Mouse (Mus musculus) CH12.LX (cell line): Measurements from ENCODE around the gene Trim66. TPM values are rescaled to one million over a fixed set of nuclear protein-coding genes. Genes with fewer than 3 reads are reported as not detected.

ENCODE experiments used
- DNase-seq: peaks from one replicate; pipeline ENCODE4 v3.0.0-alpha.2; 2013; ENCODE audit errors: extremely low read depth
- H3K27ac ChIP-seq: 2 replicates; pipeline ENCODE4 v1.5.1; 2012; ENCODE audit warnings: low read depth, mild to moderate bottlenecking, control low read depth, moderate library complexity; ENCODE audit not compliant: insufficient read depth
- H3K27me3 ChIP-seq: replicated peaks from 2 replicates; pipeline ENCODE3; 2012; ENCODE audit warnings: inconsistent platforms
- H3K36me3 ChIP-seq, 2 experiments: replicated peaks in 1 of 2; 2 replicates each; pipeline versions ENCODE3 to v1.6.1; 2012; ENCODE audit warnings: inconsistent platforms in 1 of 2, low read length in 1 of 2, mild to moderate bottlenecking in 1 of 2, mixed read lengths in 1 of 2, moderate library complexity in 1 of 2; ENCODE audit not compliant: control insufficient read depth in 1 of 2, insufficient read depth in 1 of 2
- H3K4me1 ChIP-seq, 2 experiments: 2 replicates each; pipeline ENCODE4 v1.6.1; 2012; ENCODE audit warnings: inconsistent platforms in 1 of 2, moderate library complexity in 1 of 2; ENCODE audit not compliant: insufficient read depth in 2 of 2, control insufficient read depth in 1 of 2
- H3K4me2 ChIP-seq: 2 replicates; pipeline ENCODE4 v1.6.1; 2012; ENCODE audit warnings: low read depth, mild to moderate bottlenecking, control low read depth; ENCODE audit not compliant: poor library complexity, insufficient read depth, severe bottlenecking
- H3K4me3 ChIP-seq, 3 experiments: fragments of 150-350 bp in 1 of 3; sonication (generic) in 1 of 3; replicated peaks in 1 of 3; 2 replicates each; pipeline versions ENCODE3 to v1.5.1; 2011 to 2012; ENCODE audit warnings: low read depth in 2 of 3, low read length in 2 of 3, mild to moderate bottlenecking in 2 of 3, moderate library complexity in 2 of 3, control low read depth in 1 of 3, improper control_type of control experiment in 1 of 3, inconsistent platforms in 1 of 3, mixed read lengths in 1 of 3; ENCODE audit not compliant: poor library complexity in 1 of 3
- H3K79me2 ChIP-seq: replicated peaks from 2 replicates; pipeline ENCODE4 v1.6.1; 2012; ENCODE audit warnings: mild to moderate bottlenecking, moderate library complexity; ENCODE audit not compliant: control insufficient read depth, poor library complexity, insufficient read depth, severe bottlenecking; ENCODE audit errors: extremely low read depth
- H3K9ac ChIP-seq: 2 replicates; pipeline ENCODE4 v1.6.1; 2012; ENCODE audit warnings: low read depth, mild to moderate bottlenecking, control low read depth, moderate library complexity; ENCODE audit not compliant: insufficient read depth
- H3K9me3 ChIP-seq: replicated peaks from 2 replicates; pipeline ENCODE3; 2012; ENCODE audit warnings: low read length, inconsistent platforms, mixed read lengths
- CHD1 ChIP-seq: IDR thresholded peaks from 2 replicates; pipeline ENCODE4 v1.6.1; 2012; ENCODE audit warnings: low read depth, low read length, improper control_type of control experiment, inconsistent platforms
- CHD2 ChIP-seq: IDR thresholded peaks from 2 replicates; pipeline ENCODE4 v1.6.1; 2011; ENCODE audit warnings: low read length, improper control_type of control experiment
- E2F4 ChIP-seq: IDR thresholded peaks from 2 replicates; pipeline ENCODE4 v1.6.1; 2011; ENCODE audit warnings: low read depth, low read length, improper control_type of control experiment; ENCODE audit not compliant: insufficient replicate concordance
- GABPA ChIP-seq: IDR thresholded peaks from 2 replicates; pipeline ENCODE4 v1.6.1; 2012; ENCODE audit warnings: low read depth, low read length, improper control_type of control experiment, inconsistent platforms; ENCODE audit not compliant: insufficient replicate concordance
- HCFC1 ChIP-seq: IDR thresholded peaks from 2 replicates; pipeline ENCODE4 v1.6.1; 2012; ENCODE audit warnings: low read depth, mild to moderate bottlenecking, inconsistent platforms, low read length, improper control_type of control experiment
- IRF4 ChIP-seq: IDR thresholded peaks from 2 replicates; pipeline ENCODE4 v1.6.1; 2014; ENCODE audit warnings: low read depth, mild to moderate bottlenecking, inconsistent platforms, low read length, improper control_type of control experiment
- MEF2A ChIP-seq: IDR thresholded peaks from 2 replicates; pipeline ENCODE4 v1.6.1; 2014; ENCODE audit warnings: low read depth, mild to moderate bottlenecking, inconsistent platforms, low read length, improper control_type of control experiment, borderline replicate concordance
- MXI1 ChIP-seq: IDR thresholded peaks from 2 replicates; pipeline ENCODE4 v1.6.1; 2011; ENCODE audit warnings: mild to moderate bottlenecking, low read depth, low read length, improper control_type of control experiment
- MYC ChIP-seq: IDR thresholded peaks from 2 replicates; pipeline ENCODE4 v1.6.1; 2011; ENCODE audit warnings: low read depth, mild to moderate bottlenecking, improper control_type of control experiment, low read length
- PAX5 ChIP-seq: IDR thresholded peaks from 2 replicates; pipeline ENCODE4 v1.6.1; 2012; ENCODE audit warnings: low read length, inconsistent platforms, mixed read lengths
- POLR2A ChIP-seq: IDR thresholded peaks from 2 replicates; pipeline ENCODE4 v1.6.1; 2011; ENCODE audit warnings: low read depth, mild to moderate bottlenecking, improper control_type of control experiment, low read length
- RAD21 ChIP-seq: IDR thresholded peaks from 2 replicates; pipeline ENCODE4 v1.6.1; 2011; ENCODE audit warnings: low read depth, mild to moderate bottlenecking, low read length, improper control_type of control experiment, moderate library complexity
- SMC3 ChIP-seq: IDR thresholded peaks from 2 replicates; pipeline ENCODE4 v1.6.1; 2011; ENCODE audit warnings: low read depth, low read length, improper control_type of control experiment
- TBP ChIP-seq: conservative IDR thresholded peaks from 2 replicates; pipeline ENCODE4 v1.6.1; 2011; ENCODE audit warnings: low read depth, low read length, improper control_type of control experiment
- UBTF ChIP-seq: IDR thresholded peaks from 2 replicates; pipeline ENCODE4 v1.6.1; 2012; ENCODE audit warnings: low read depth, mild to moderate bottlenecking, inconsistent platforms, low read length, improper control_type of control experiment, moderate library complexity
- USF1 ChIP-seq: IDR thresholded peaks from 2 replicates; pipeline ENCODE4 v1.6.1; 2014; ENCODE audit warnings: low read depth, mild to moderate bottlenecking, inconsistent platforms, low read length, improper control_type of control experiment
- ZKSCAN1 ChIP-seq: IDR thresholded peaks from 2 replicates; pipeline ENCODE4 v1.6.1; 2012; ENCODE audit warnings: low read depth, inconsistent platforms, low read length, improper control_type of control experiment, borderline replicate concordance
- ZMIZ1 ChIP-seq: IDR thresholded peaks from 2 replicates; pipeline ENCODE4 v1.6.1; 2012; ENCODE audit warnings: low read depth, mild to moderate bottlenecking, inconsistent platforms, low read length, improper control_type of control experiment
- ZNF384 ChIP-seq: IDR thresholded peaks from 2 replicates; pipeline ENCODE4 v1.6.1; 2012; ENCODE audit warnings: low read depth, low read length, improper control_type of control experiment, inconsistent platforms
- dilution Hi-C: fragments of 300-500 bp; cut with MboI; formaldehyde crosslinking; loops from 2 replicates; pipeline ENCODE4 v1.14.3; 2020; ENCODE audit warnings: low sequenced_read_pairs; ENCODE audit not compliant: extremely low pct_unique_long_range_greater_than_20kb, extremely low pct_ligation_motif_present
- in situ Hi-C: fragments of 300-500 bp; cut with MboI; formaldehyde crosslinking; loops from 3 replicates; pipeline ENCODE4 v1.14.3; 2019; ENCODE audit warnings: low sequenced_read_pairs, low pct_ligation_motif_present, low pct_unique_long_range_greater_than_20kb, mixed read lengths
- polyA plus RNA-seq: library from polyadenylated mRNA; unstranded; fragments of >175 nt; gene quantifications from 2 replicates; pipeline ENCODE4 v1.2.1, GENCODE M21; 2012; ENCODE audit warnings: low read depth; ENCODE audit not compliant: insufficient read length
- total RNA-seq, 2 experiments: library from RNA; depleted of rRNA; stranded (reverse); fragments of 300-350 nt in 1 of 2; fragments of >200 nt in 1 of 2; gene quantifications; 2 replicates each; pipeline ENCODE4 v1.2.3; 2012 to 2014

Trim66 gene
- total and polyA plus RNA-seq, 3 experiments, result 0.08 to 0.67 (median 0.12) TPM

- H3K36me3 ChIP-seq, result peaks cover 0 to 4% of the 10 kb centered on the region in 2 experiments
- dilution Hi-C loops (no loop called here), in situ Hi-C loops (no loop called here)
These were observed 28.6 kb upstream of the Trim66 start for GRCm38 (mm10) chr7:109536451-109536946.

GRCm38 (mm10) chr7:109534921-109535320 lies 27.0 kb upstream of the Trim66 start:
- Histone ChIP-seq H3K4me2 (no peak overlapping the region), H3K27ac (no peak overlapping the region), H3K27me3 (no peaks in the 10 kb centered on the region), H3K9ac (no peak overlapping the region), H3K4me1 (peaks cover 6 to 65% of the 10 kb centered on the region in 2 experiments; a peak in 2 of 4 replicates), H3K36me3 (peaks cover 0 to 14% of the 10 kb centered on the region in 2 experiments), H3K9me3 (no peaks in the 10 kb centered on the region), H3K4me3 (no peak overlapping the region), H3K79me2 (no peaks in the 10 kb centered on the region)
- in situ Hi-C loops, result no loop called here
- DNase-seq, result no peak
- TF ChIP-seq TBP, result no peak
- TF ChIP-seq IRF4, result no peak
- TF ChIP-seq PAX5, result no peak
- TF ChIP-seq MEF2A, result no peak
- TF ChIP-seq RAD21, result no peak
- dilution Hi-C loops, result no loop called here

More at GRCm38 (mm10) chr7:109536451-109536946, 28.6 kb upstream of the Trim66 start:
- no peaks in the 10 kb centered on the region for H3K79me2 ChIP-seq
- no peak for DNase-seq
- no peak overlapping the region for H3K27ac ChIP-seq
- TF ChIP-seq USF1, result no peak
- no peak for TF ChIP-seq ZMIZ1
- no peak for TF ChIP-seq CHD1
- TF ChIP-seq ZNF384, result no peak
- TF ChIP-seq E2F4, result no peak
- TF ChIP-seq MEF2A, result no peak
- no peak for TF ChIP-seq POLR2A
- TF ChIP-seq SMC3, result no peak
- TF ChIP-seq HCFC1, result no peak
- H3K27me3 ChIP-seq, result no peaks in the 10 kb centered on the region
- H3K4me3 ChIP-seq, result no peak overlapping the region
- H3K4me2 ChIP-seq, result no peak overlapping the region
- H3K4me1 ChIP-seq, result peaks cover 4 to 51% of the 10 kb centered on the region in 2 experiments; a peak in 2 of 4 replicates
- H3K9ac ChIP-seq, result no peak overlapping the region
- no peaks in the 10 kb centered on the region for H3K9me3 ChIP-seq

- Histone ChIP-seq H3K4me2 (no peak overlapping the region), H3K79me2 (no peaks in the 10 kb centered on the region), H3K4me1 (peaks cover 6 to 71% of the 10 kb centered on the region in 2 experiments; a peak in 2 of 4 replicates), H3K4me3 (no peak overlapping the region), H3K9ac (no peak overlapping the region), H3K27ac (no peak overlapping the region), H3K9me3 (no peaks in the 10 kb centered on the region), H3K27me3 (no peaks in the 10 kb centered on the region), H3K36me3 (peaks cover 0 to 16% of the 10 kb centered on the region in 2 experiments)
- TF ChIP-seq ZKSCAN1 (no peak), GABPA (no peak), MXI1 (no peak), UBTF (no peak), MYC (no peak), IRF4 (no peak), E2F4 (no peak), CHD2 (no peak)
- dilution Hi-C loops (no loop called here), in situ Hi-C loops (no loop called here)
- no peak for DNase-seq
These were observed 26.0 kb upstream of the Trim66 start for GRCm38 (mm10) chr7:109533888-109534287.
